Mouse (Mus musculus) ovary, postnatal 36 days (tissue): ENCODE results near the gene Inpp5k.

Experiments
- DNase-seq: peaks from one replicate; pipeline ENCODE4 v3.0.0; 2022; ENCODE audit warnings: low spot score, mixed read lengths

The Inpp5k gene

GRCm38 (mm10) chr11:75654471-75655390 is 23.9 kb downstream of the Inpp5k start:
- DNase-seq = no peak

GRCm38 (mm10) chr11:75655621-75656545 is 25.1 kb downstream of the Inpp5k start:
- DNase-seq = peak; percentile 80

GRCm38 (mm10) chr11:75656621-75657590 is 26.1 kb downstream of the Inpp5k start:
- no peak for DNase-seq

GRCm38 (mm10) chr11:75657841-75658240 is 27.1 kb downstream of the Inpp5k start:
- DNase-seq = no peak

GRCm38 (mm10) chr11:75658311-75658710 is 27.5 kb downstream of the Inpp5k start:
- no peak for DNase-seq

- DNase-seq = no peak
Observed at GRCm38 (mm10) chr11:75658996-75659750, 28.4 kb downstream of the Inpp5k start.

GRCm38 (mm10) chr11:75660081-75660590 is 29.3 kb downstream of the Inpp5k start:
- DNase-seq = no peak

- no peak for DNase-seq
Observed at GRCm38 (mm10) chr11:75660941-75661800, 30.4 kb downstream of the Inpp5k start.

- no peak for DNase-seq
Observed at GRCm38 (mm10) chr11:75662131-75662530, 31.3 kb downstream of the Inpp5k start.

- DNase-seq = no peak
Observed at GRCm38 (mm10) chr11:75666296-75666695, 35.5 kb downstream of the Inpp5k start.

- no peak for DNase-seq
Observed at GRCm38 (mm10) chr11:75668621-75669020, 37.8 kb downstream of the Inpp5k start.

- DNase-seq = no peak
Observed at GRCm38 (mm10) chr11:75669176-75669852, 38.5 kb downstream of the Inpp5k start.

- DNase-seq = no peak
Observed at GRCm38 (mm10) chr11:75669853-75670200, 39.0 kb downstream of the Inpp5k start.

GRCm38 (mm10) chr11:75671426-75672180 is 40.8 kb downstream of the Inpp5k start:
- DNase-seq = no peak

- DNase-seq = no peak
Observed at GRCm38 (mm10) chr11:75673411-75673810, 42.6 kb downstream of the Inpp5k start.

- no peak for DNase-seq
Observed at GRCm38 (mm10) chr11:75674875-75675274, 44.1 kb downstream of the Inpp5k start.

- DNase-seq = no peak
Observed at GRCm38 (mm10) chr11:75677881-75678746, 47.3 kb downstream of the Inpp5k start.
